Mouse (Mus musculus) erythroblast, embryonic 14.5 days (primary cell): ENCODE results near the gene Cpne6.

Source experiments
- GATA1 ChIP-seq: IDR thresholded peaks from 2 replicates; pipeline ENCODE4 v1.6.1; 2012; ENCODE audit warnings: low read length, inconsistent platforms, mixed read lengths
- TAL1 ChIP-seq: IDR thresholded peaks from 3 replicates; pipeline ENCODE4 v1.6.1; 2012; ENCODE audit warnings: low read length, inconsistent platforms, mixed read lengths

DNA sequence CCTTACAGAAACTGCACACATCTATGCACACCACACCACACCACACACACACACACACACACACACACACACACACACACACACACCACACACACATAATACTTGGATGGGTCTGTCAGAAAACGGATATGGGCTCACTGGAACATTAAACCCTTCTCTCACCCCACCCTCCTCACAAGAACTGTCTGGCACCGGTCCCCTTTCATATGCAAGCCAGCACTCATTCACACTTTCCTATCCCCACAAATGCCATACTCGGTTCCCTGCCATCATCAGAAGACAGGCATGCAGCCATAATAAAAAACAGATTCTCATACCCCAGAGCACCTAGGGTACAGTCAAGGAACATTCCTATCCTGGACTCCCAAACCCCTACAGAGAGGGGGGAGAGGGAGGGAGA is 18.1 kb upstream of the Cpne6 start:
- TF ChIP-seq GATA1 (no peak), TAL1 (no peak)
